In the genomic region with DNA sequence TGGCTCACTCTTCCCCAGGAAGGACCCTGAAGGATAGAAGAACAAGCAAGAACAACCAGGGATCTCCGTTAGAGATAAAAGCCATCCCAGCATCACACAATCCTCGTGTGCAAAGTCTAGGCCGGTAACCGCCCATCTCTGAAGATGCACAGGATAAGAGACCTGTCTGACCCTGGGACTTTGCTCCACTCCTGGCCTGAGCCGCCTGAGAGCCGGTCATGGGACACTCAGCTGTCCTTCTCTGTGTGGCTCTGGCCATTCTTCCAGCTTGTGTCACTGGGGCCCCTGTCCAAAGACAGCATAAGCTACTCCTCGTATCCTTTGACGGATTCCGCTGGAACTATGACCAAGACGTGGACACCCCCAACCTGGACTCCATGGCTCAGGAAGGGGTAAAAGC, we compare ENCODE assay signal across 26 mouse cellular contexts. TPM values are rescaled to one million over a fixed set of nuclear protein-coding genes. Genes with fewer than 3 reads are reported as not detected.
DNase-seq lines count a peak whose midpoint lies in the region; ATAC-seq and TF ChIP-seq lines count a peak whose summit lies in the region.
"Had no signal": no experiment of that assay in that cellular context is flagged by ENCODE, and none has a peak within 500 bp of the region (broad histone marks: within the 10 kb centered on the region; RNA-seq: fewer than 3 reads in every experiment).

Gene Enpp7, plus strand, starts transcription at position 190 of the 400 bp plus-strand sequence.

- H3K9me3 ChIP-seq in forebrain, postnatal 0 days (ENCODE audit: low read length): no peaks in the 10 kb centered on the region
- H3K9me3 ChIP-seq: embryonic facial prominence, embryonic 15.5 days; forebrain, embryonic 15.5 days; heart, embryonic 10.5 days; hindbrain, embryonic 12.5 days had no signal

- H3K4me2 ChIP-seq in forebrain, postnatal 0 days (ENCODE audit: low read depth): no peak within 1 kb of the TSS
- H3K4me2 ChIP-seq: embryonic facial prominence, embryonic 15.5 days; forebrain, embryonic 15.5 days; hindbrain, embryonic 12.5 days had no signal

- no peak for TF ChIP-seq POLR2A in kidney, adult 2 months (IDR thresholded peaks at IDR 0.05; ENCODE audit: low read depth, low read length)

- H3K4me1 ChIP-seq in kidney, adult 2 months (ENCODE audit: control insufficient read depth, insufficient read depth, low read length): no peaks in the 10 kb centered on the region
- no peaks in the 10 kb centered on the region for H3K4me1 ChIP-seq in forebrain, postnatal 0 days (ENCODE audit: insufficient read depth)
- H3K4me1 ChIP-seq: embryonic facial prominence, embryonic 15.5 days; forebrain, embryonic 15.5 days had no signal

- peak; percentile 47 for DNase-seq in kidney, adult 2 months
- no peak for DNase-seq in kidney, postnatal 4 days
- DNase-seq in kidney, postnatal 14 days: peak; percentile 27
- DNase-seq in large intestine, adult 2 months (ENCODE audit: low read depth, low spot score): no peak
- DNase-seq in forebrain, postnatal 0 days: no peak
- DNase-seq in layer of hippocampus, postnatal 25 days (ENCODE audit: extremely low spot score in 1 of 2, low spot score in 1 of 2): no peak
- DNase-seq: adrenal gland, adult 8-10 months; adrenal gland, postnatal 36 days; cerebellum, adult 2 months; cerebellum, postnatal 14 days; embryo, embryonic 11 days; gastrocnemius, postnatal 10 days; heart, adult 18-20 months; heart, postnatal 10 days; heart, postnatal 4 days had no signal

- WGBS in kidney, adult 2 months: 76% methylated on average over 10 of the region's 10 CpGs
- WGBS in large intestine, adult 2 months: 79% methylated on average over 10 of the region's 10 CpGs
- WGBS in forebrain, postnatal 0 days: 92% methylated on average over 10 of the region's 10 CpGs

- no peak for ATAC-seq in forebrain, postnatal 0 days
- ATAC-seq: forebrain, embryonic 15.5 days had no signal

- no peaks in the 10 kb centered on the region for H3K36me3 ChIP-seq in kidney, adult 2 months (ENCODE audit: control insufficient read depth, insufficient read depth, low read length)
- no peaks in the 10 kb centered on the region for H3K36me3 ChIP-seq in forebrain, postnatal 0 days (ENCODE audit: insufficient read depth)
- H3K36me3 ChIP-seq: embryonic facial prominence, embryonic 15.5 days; forebrain, embryonic 15.5 days; heart, embryonic 10.5 days; hindbrain, embryonic 12.5 days had no signal

- H3K4me3 ChIP-seq in kidney, adult 2 months (ENCODE audit: insufficient read depth, low read depth, low read length): no peak within 1 kb of the TSS
- H3K4me3 ChIP-seq in forebrain, postnatal 0 days (ENCODE audit: low read depth, low read length): no peak within 1 kb of the TSS
- H3K4me3 ChIP-seq: embryonic facial prominence, embryonic 15.5 days; erythroblast, embryonic 14.5 days; forebrain, embryonic 15.5 days; heart, embryonic 10.5 days; hindbrain, embryonic 12.5 days had no signal

- no peaks in the 10 kb centered on the region for H3K27me3 ChIP-seq in kidney, adult 2 months (replicated peaks; ENCODE audit: control insufficient read depth, insufficient read depth, low read length)
- no peaks in the 10 kb centered on the region for H3K27me3 ChIP-seq in forebrain, postnatal 0 days (ENCODE audit: insufficient read depth, low read length)
- H3K27me3 ChIP-seq: embryonic facial prominence, embryonic 15.5 days; forebrain, embryonic 15.5 days had no signal

- no peak within 1 kb of the TSS for H3K9ac ChIP-seq in forebrain, postnatal 0 days
- H3K9ac ChIP-seq: embryonic facial prominence, embryonic 15.5 days; forebrain, embryonic 15.5 days; hindbrain, embryonic 12.5 days had no signal

- TF ChIP-seq CTCF in kidney, adult 2 months (conservative IDR thresholded peaks at IDR 0.05; ENCODE audit: insufficient read depth, insufficient read length, low read depth, low read length): no peak
- TF ChIP-seq CTCF in forebrain, postnatal 0 days (IDR thresholded peaks at IDR 0.05; ENCODE audit: low read depth): no peak

- H3K27ac ChIP-seq in kidney, adult 2 months (ENCODE audit: insufficient read depth, low read depth, low read length): no peak within 1 kb of the TSS
- no peak within 1 kb of the TSS for H3K27ac ChIP-seq in forebrain, postnatal 0 days (ENCODE audit: low read depth, low read length)
- H3K27ac ChIP-seq: embryonic facial prominence, embryonic 15.5 days; forebrain, embryonic 15.5 days; heart, embryonic 10.5 days; hindbrain, embryonic 12.5 days had no signal

RNA-seq across cellular contexts. Expression of gene Enpp7, which starts in this region (rescaled TPM):
- not detected in 2 replicates for polyA plus RNA-seq in kidney, adult 2 months (2012; rRNA removed)
- polyA plus RNA-seq in large intestine, adult 2 months (2012; rRNA removed): 174 and 2,153 TPM in 2 replicates
- total RNA-seq in forebrain, postnatal 0 days (2014; rRNA removed): not detected in 2 replicates
- polyA plus RNA-seq in forebrain, postnatal 0 days (2015; fragmentation: Nextera tagmentation; extraction: Ambion mirVana): not detected in 2 replicates
- total RNA-seq in layer of hippocampus, postnatal 25 days (2021): not detected
- total RNA-seq: adrenal gland, adult 8-10 months; adrenal gland, postnatal 36 days; common myeloid progenitor, adult 5-6 weeks; ES-E14; gastrocnemius, postnatal 10 days; gastrocnemius, postnatal 4 days; heart, adult 18-20 months; heart, postnatal 10 days; heart, postnatal 4 days had no signal
- polyA plus RNA-seq: cerebellum, adult 2 months; embryonic facial prominence, embryonic 11.5 days; embryonic facial prominence, embryonic 15.5 days; erythroblast, embryonic 14.5 days; forebrain, embryonic 11.5 days; forebrain, embryonic 15.5 days; heart, embryonic 10.5 days; heart, embryonic 14.5 days; hindbrain, embryonic 12.5 days had no signal

Comparison
In these comparisons a context has a peak if more than half of its experiments do, and no peak if none do; other contexts are left out.
1. RNA of gene Enpp7 (polyA plus RNA-seq): 174 to 2,153 TPM in large intestine, adult 2 months; not detected in kidney, adult 2 months and not detected in forebrain, postnatal 0 days; every median in the first group is over 100 times any median in the second.
2. Peak in DNase-seq in kidney, adult 2 months; RNA of the gene not detected or under 1 TPM.